Mouse (Mus musculus) ES-E14 (cell line): ENCODE results near the gene Ocel1.

Source experiments
- CHD2 ChIP-seq: IDR thresholded peaks from 2 replicates; pipeline ENCODE4 v1.6.1; 2014; ENCODE audit warnings: mild to moderate bottlenecking, low read depth, low read length, inconsistent platforms
- HCFC1 ChIP-seq: IDR thresholded peaks from 2 replicates; pipeline ENCODE4 v1.6.1; 2012; ENCODE audit warnings: low read length, inconsistent platforms, borderline replicate concordance; ENCODE audit not compliant: insufficient read depth
- MAFK ChIP-seq: IDR thresholded peaks from 2 replicates; pipeline ENCODE4 v1.6.1; 2014; ENCODE audit warnings: mild to moderate bottlenecking, low read depth, low read length, inconsistent platforms; ENCODE audit not compliant: insufficient read depth

- TF ChIP-seq MAFK, result no peak
- TF ChIP-seq HCFC1, result no peak
- no peak for TF ChIP-seq CHD2
Observed at GRCm38 (mm10) chr8:71379512-71380075, 8.5 kb downstream of the Ocel1 start.
